Mouse (Mus musculus) megakaryocyte-erythroid progenitor cell, adult 5-6 weeks (primary cell): ENCODE data around the gene Iqgap2. TPM values are rescaled to one million over a fixed set of nuclear protein-coding genes. Genes with fewer than 3 reads are reported as not detected.

ENCODE experiments used
- ATAC-seq: replicated peaks from 2 replicates; pipeline ENCODE4 v1.8.0; 2016; ENCODE audit warnings: mild to moderate bottlenecking, inconsistent platforms; ENCODE audit not compliant: severe bottlenecking, poor library complexity, low FRiP score, low TSS enrichment
- total RNA-seq, 2 experiments: library from RNA; stranded (forward) in 1 of 2; stranded (reverse) in 1 of 2; fragments of 200-1000, 215-1000 nt in 1 of 2; fragments of >200 nt in 1 of 2; fragmentation: Nextera tagmentation in 1 of 2; gene quantifications; 2 replicates each; pipeline ENCODE4 v1.2.3; 2014 to 2017

Gene Iqgap2
- total RNA-seq, 2 experiments from 2014 or later: 42.7 to 91.1 TPM

DNA sequence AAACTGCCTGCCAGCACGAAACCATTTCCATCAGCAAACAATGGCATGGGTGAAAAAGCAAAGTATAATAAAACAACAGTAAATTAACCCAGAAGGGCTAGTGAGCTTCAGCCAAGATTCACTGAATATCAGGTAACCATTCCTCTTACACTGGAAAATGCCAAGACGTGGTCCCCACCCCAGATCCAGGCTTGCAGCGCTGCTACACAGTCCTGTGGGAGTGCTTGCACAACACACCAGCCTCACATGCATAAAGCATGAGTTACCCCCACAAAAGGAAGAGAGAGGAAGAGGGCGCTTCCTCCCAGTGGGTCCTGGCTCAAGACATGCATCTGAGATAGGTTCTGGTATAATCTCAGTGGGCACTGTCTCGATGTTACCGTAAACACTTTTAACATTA lies 100.8 kb downstream of the Iqgap2 start:
- no peak for ATAC-seq

DNA sequence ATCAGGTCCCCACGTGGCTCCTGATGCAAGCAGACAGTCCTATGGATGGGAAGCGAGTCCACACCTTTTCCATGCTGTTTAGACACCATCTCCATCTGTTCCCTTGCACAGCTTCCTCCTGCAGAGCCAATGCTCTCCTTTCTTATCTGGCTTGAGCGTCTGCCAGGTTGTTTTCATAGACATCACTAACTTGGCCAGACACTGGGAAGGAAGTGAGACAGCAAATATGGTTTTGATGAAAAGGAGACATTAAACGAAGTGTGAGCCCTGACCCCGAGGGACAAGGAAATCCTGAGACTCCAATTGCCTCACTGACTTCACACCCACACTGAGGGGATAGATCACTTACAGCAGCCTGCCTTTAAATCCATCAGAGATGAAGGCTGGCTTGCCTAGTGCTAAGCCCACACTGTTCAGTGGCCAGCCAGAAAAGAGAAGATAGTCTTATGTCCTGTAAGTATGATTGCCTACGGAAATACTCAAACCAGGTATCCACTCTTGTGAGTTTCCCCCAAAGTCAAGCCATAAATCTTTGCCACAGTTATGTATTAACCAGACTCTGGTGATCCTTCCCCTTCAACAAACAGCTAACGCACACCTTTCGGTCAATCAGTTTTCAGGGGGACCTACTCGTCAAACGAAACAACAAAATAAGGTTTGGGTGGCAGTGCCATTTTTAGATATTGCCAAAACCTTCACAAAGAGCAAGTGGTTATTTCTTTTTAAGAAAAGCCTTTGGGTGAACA lies 102.9 kb downstream of the Iqgap2 start:
- ATAC-seq: peak; percentile 86

DNA sequence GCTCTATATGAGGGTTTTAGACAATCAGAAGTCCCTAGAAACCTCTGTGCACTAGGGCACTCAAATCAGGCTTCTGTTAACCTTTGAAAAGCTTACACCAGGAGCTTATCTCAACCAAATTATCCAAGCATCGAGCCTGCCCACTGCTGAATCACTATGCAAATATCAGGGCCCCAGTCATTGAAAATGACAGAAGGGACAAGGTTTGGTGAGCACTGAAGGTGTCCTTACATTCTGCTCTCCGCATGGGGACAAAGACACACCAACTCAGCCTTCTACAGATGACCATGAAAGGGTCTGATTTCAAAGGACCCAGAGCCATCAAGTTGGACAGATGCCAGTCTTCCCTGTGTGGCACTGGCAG lies 108.8 kb downstream of the Iqgap2 start:
- no peak for ATAC-seq

DNA sequence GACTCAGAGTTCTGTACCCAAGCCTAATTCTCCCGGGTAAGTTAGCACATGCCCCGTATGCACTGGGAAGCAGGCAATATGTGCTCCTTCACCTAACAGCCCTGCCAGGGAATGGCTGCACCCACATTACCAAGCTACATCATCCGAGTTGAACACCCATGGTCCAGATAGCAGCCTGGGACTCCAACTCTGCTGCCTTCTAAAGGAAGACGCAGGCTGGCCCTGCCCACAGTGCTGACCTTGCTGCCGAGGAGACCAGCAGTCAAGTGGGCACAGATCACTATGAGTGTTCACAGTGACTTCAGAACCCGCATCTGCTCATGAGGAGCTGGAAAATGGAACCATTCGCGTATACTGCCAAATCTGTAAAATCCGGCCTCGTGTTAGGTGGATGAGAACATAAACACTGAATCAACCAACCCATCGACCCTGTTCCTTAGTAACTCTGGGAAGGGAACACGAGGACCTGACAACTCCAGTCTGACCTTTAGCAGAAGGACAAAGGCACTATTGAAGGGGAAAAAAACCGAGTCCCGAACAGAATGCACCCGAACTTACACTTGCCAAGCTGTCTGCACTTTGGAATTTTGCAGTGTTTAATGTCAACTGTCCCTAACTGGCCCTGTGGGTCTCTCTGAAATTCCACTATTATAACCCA lies 109.3 kb downstream of the Iqgap2 start:
- ATAC-seq: no peak

DNA sequence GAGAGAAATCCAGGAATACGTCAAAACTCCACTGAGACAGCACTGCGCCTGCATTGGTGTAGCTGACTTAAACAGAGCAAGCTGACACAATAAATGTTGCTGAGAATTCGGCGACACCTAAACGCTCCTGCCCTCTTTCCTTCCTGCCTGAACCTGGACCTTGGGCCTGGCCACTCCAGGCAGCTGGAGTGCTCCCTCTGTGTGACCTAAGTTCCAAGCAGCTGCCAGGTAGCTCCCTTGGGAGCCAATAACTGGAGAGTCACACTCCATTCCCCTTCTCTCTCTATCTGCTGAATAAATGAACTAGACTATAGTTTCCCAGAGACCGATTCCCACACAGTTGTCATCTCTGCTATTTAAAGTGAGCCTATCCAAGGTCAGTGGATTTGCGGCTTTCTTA lies 111.7 kb downstream of the Iqgap2 start:
- no peak for ATAC-seq

DNA sequence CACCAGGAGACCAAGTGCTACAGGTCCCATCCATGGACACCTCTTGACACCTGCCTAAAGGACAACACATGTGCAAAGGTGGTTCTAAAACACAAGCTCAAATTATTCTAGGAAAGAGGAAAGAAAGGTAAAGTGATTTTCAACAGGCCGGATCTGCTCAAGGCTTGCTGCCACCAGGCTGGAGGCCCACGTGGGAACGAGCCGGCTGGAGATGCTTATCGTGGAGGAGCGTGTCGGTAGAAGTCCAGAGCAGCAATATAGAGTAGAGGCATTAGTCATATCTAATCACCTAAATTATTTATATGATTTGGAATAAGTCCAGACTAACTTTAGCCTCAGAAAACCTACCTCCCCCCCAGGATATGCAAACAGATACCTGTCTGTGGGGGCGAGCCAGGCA lies 112.5 kb downstream of the Iqgap2 start:
- peak; percentile 40; the same call in 1 of the 2 replicates for ATAC-seq

DNA sequence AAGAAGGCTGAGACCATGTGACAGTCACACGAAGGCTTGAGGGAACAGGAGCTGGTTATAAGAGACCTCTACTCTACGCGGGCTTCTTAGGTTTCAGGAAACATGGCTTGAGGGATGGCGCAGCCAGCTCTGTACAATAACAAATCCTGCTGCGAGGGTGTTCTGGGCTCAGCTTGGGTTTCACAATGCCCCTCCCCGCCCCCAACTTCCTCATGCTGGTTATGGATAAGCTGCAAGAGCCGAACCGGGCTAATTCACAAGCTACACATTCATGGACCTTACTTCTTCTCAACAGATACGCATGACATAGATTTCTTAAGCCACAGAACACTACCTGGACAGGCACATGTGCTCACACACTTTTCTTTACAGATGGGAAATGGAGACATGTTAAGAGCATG lies 113.0 kb downstream of the Iqgap2 start:
- ATAC-seq: no peak

DNA sequence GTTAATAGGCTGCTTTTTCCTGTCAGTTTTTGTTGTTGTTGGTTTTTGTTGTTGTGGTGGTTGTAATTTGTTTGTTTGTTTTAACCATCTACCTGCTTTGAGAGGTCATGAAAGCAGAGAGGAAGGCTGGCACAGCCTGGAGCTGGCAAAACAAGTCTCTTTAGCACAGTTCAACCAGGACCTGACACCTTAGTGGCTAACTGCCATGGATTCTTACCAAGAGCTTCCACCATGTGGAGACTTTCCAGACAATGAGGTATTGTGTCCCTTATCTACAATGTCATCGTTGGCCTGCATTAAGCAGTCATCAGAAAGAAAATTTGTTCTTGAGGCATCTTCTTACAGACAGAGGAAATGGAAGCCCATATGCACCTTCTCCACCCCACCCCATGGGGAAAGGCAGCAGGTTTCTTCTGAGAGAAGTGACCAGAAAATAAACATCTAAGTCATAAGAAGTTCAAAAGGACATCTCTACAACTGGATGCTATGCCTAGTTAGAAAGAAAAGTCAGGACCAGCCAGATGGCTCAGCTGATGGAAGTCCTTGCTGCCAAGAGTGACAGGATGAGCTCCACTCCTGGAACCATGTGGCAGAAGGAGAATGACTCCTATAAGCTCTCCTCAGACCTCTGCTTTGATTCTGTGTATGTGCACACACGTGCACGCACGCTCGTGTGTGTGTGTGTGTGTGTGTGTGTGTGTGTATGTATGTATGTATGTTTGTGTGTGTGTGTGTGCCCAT lies 113.9 kb downstream of the Iqgap2 start:
- ATAC-seq: no peak

DNA sequence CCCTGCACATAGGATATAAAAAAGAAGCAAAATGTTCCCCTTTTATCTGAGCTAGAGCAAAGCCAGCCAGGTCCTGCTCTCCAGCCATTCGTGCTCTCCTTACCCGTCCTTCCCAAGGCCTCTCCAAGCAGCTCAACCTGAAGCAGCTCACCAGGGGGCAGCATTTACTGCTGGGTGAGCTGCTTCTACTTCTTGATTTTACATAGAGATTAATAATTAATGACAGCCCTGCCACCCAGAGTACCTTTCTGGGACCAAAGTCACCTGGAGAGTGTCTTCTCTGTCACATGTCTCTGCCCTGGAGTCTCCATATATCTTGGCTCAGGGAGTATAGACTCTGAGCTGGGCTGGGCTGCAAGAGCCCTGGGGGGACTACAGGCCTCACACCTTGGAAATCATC lies 114.5 kb downstream of the Iqgap2 start:
- peak; percentile 59 for ATAC-seq

DNA sequence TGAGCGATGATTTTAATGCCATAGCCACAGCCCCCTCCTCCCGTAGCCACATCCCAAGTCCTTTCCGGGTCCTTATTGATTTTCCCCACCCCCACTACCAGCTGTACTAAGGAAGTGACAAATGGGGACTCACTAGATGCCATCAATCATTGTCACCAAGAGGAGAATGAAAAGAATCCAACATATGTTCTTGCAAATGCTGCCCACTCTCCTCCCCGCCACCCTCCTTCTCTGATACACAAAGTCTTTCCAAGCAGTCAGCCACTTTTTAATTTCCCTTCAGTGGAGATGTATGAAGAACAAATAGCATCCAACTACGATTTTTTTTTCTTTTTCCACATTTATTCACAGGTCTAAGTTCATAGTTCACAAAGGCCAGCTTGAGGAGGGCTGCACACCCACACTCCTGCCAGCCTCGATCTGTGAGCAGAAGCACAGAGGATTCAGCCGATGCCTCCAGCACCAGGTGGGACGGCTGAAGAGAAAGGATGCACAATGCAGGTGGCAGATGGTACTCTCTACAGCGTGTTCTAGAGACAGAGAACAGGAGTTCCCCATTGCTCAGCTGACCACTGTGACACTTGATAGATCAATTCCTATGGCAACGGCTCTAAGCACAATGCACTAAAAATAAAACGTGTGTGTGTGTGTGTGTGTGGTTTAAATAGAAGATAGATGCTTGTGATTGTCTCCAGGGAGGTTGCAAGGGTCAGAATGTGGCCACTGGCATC lies 116.6 kb downstream of the Iqgap2 start:
- no peak for ATAC-seq

DNA sequence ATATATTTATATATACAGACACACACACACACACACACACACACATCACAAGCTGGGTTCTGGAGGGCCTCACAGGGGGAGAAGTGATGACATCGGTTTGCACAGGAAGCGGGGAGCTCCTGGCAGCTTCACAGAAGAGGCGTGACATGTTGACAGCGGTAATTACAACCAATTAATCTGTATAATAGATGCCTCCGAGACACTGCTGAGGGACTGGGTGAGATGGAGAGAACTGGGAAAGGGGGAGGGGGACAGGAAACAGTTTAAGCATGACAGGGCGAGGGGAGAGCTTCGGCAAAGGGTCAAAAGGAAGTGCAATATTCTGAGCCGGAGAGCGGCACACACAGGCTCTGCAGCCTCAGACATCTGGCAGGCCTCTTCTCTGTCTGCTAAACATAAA lies 126.7 kb downstream of the Iqgap2 start:
- ATAC-seq: peak; percentile 77

DNA sequence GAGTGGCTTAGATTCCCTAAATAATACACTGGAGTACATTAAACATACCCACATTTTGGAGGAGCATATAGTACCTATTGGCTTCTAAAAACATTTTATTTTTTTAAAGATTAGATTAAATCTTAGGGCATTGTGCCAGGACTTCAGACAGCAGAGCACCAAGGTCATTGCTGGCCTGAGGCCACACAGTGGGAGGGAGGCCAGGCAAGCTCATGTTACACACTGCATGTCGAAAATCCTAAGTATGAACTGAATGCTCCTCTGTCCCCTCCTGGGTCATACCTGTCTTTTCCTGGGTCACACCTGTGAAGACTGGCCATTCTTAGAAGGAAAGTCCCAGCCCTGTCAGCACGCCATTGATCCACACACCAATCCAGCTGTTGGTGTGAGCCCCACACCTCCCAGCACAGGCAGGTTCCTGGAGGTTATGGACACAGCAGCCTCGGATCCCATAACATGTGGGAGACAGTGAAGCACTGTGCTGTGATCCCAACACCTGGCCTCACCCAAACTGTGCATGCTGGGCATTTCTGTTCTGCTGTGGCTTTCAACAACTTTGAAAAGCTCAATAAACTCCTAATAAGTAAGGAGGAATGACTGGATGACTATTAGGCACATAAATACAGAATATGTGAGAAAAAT lies 127.7 kb downstream of the Iqgap2 start:
- no peak for ATAC-seq

DNA sequence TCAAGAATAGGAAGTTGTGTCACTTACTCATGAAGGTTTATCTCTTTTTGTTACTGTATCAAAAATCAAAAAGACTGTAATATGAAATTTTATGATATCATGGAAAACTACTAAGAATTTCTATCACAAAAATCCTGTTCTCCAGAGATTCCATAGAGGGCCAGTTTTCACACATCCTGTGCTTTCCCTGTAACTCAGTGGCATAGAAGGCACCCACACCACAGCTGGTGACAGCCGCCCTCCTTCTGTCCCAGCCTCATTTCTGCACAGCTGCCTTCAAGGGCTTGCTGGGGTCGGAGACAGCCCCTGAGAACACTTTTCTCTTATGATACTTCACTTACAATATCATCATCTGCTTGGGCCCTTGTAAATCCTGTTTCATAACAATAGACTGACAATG lies 131.9 kb downstream of the Iqgap2 start:
- ATAC-seq: no peak

DNA sequence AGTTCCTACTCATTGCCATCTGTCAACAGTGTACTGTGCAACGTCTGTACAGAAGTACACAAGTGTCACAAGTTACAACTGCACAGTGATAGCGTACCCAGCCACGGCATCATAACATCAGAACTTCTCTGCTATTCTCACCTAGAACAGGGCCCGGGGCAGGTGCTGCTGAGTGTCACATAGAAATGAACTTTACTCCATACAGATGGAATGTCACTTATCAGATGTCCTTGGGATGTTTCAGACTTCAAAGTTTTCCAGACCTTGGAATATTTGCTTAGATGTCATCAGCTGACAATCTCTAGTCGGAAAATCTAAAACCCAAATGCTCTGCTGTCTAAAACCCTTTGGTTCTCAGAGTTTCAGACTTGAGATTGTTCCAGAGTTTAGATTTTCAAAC lies 137.4 kb downstream of the Iqgap2 start:
- no peak for ATAC-seq

DNA sequence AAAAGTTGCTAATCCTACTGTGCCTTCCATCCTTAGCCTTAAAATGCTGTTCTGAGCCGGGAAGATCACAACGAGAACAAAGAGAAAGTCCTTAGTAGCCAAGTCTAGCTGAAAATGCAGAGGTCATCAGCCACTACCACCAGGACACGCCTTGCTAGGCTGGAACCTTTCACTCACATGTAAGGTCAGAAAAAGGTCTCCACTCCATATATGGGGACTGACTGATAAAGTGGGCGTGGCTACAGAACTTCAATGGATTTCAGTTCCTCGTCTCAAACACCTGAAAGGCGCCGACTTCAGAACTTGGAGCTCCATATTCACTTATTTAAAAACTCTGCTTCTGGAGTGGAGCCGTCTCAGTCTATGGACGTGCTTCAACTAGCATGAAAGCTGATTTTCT lies 139.3 kb downstream of the Iqgap2 start:
- ATAC-seq: 0 out of 2 replicates have a peak, but pooled peaks have one; percentile 49

DNA sequence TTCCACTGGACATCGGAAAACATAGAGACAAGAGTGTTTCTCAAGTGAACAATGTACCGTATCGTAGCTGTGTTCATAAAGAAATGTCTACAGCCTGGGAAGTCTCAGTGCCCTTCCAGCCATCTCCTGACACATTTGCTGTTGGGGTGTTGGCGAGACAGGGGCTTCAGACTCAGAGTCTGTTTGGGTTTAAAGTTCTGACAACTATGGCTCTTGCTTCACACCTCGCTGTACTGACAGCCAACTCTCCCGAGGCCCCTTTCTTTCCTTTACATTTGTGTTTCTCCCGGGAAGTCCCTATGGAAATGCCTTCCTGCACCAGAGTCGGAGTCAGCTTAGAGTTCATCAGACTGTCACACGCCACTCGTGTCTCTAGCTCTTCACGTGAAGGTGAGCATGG lies 144.2 kb downstream of the Iqgap2 start:
- no peak for ATAC-seq

DNA sequence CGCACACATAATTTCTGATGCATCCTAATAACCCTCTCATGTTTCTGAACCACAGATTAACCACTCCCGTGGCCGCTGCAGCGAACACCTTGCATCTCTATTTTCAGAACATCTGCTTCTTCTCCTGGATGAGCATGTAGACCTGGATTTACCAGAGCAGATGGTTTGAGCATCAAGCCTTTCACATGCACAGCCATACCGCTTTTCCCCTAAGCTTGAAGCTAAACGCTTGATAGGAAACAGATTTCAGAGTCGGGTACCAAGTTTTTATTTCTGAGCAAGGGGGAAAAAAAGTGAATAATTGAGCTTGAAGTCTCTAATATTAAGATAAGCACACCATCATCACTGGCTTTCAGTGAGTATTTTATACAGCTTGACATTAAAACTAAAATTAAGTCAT lies 144.6 kb downstream of the Iqgap2 start:
- ATAC-seq: no peak

DNA sequence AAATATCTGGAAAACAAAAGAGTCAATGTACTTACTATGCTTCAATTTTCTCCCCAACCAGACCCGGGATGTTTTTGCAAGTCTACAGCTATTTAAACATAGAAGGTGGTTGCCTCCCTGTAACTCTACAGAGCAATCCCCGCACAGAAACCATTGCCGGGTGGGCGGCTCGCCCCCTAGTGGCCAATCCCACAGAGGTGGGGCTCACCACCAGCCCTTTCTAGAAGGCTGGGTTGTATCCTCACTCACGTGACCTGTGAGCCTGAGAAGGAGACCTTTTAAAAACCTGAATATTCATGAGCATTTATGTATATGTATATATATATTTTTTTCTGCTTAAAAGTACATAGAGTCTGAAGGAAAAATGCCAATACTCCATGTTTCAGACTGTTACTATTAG lies 145.2 kb downstream of the Iqgap2 start:
- peak; percentile 88 for ATAC-seq

DNA sequence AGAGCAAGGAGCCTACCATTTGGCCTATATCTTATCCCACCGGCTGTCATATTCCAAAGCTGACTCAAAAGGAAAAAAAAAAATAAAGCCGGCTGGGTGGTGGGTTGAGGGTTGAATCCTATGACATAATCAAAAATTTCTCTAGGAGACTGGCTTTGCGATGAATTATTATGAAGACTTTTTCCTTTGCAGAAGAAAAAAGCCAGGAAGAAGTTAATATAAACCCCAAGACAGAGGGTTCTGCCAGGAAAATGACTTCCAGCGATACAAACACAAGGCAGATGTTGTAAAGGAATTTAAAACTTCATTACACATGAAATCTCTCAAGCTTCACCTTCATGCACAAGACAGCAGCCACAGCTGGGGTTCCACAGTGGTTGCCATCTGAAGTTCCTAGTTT lies 146.3 kb downstream of the Iqgap2 start:
- no peak for ATAC-seq
